Mouse (Mus musculus) olfactory bulb, adult 2 months (tissue): Measurements from ENCODE around the gene Smarcc2.

Source experiments
- CTCF ChIP-seq: fragments of 200-500 bp; IDR thresholded peaks from 2 replicates; pipeline ENCODE4 v1.5.1; 2012; ENCODE audit warnings: low read depth, mild to moderate bottlenecking, low read length, moderate library complexity; ENCODE audit not compliant: insufficient read depth
- POLR2A ChIP-seq: fragments of 200-500 bp; IDR thresholded peaks from 2 replicates; pipeline ENCODE4 v1.6.1; 2012; ENCODE audit warnings: mild to moderate bottlenecking, low read depth, low read length, moderate library complexity; ENCODE audit not compliant: insufficient read depth

GRCm38 (mm10) chr10:128491495-128491894, 32.4 kb downstream of the Smarcc2 start:
- TF ChIP-seq POLR2A (no peak), CTCF (no peak)
